Mouse (Mus musculus) erythroblast, embryonic 14.5 days (primary cell): ENCODE measurements around the gene Ube2s. TPM values are rescaled to one million over a fixed set of nuclear protein-coding genes. Genes with fewer than 3 reads are reported as not detected.

Experiments
- H3K27me3 ChIP-seq: 2 replicates; pipeline ENCODE4 v1.6.1; 2012; ENCODE audit warnings: inconsistent platforms; ENCODE audit not compliant: control insufficient read depth
- H3K36me3 ChIP-seq: 2 replicates; pipeline ENCODE4 v1.6.1; 2012; ENCODE audit warnings: mild to moderate bottlenecking, inconsistent platforms; ENCODE audit not compliant: control insufficient read depth
- H3K4me1 ChIP-seq: 2 replicates; pipeline ENCODE4 v1.6.1; 2012; ENCODE audit warnings: inconsistent platforms; ENCODE audit not compliant: control insufficient read depth
- H3K4me3 ChIP-seq: replicated peaks from 2 replicates; pipeline ENCODE3; 2012; ENCODE audit warnings: moderate library complexity, mild to moderate bottlenecking, inconsistent platforms
- H3K9me3 ChIP-seq: 2 replicates; pipeline ENCODE4 v1.6.1; 2012; ENCODE audit warnings: low read length, inconsistent platforms, mixed read lengths; ENCODE audit not compliant: control insufficient read depth
- GATA1 ChIP-seq: IDR thresholded peaks from 2 replicates; pipeline ENCODE4 v1.6.1; 2012; ENCODE audit warnings: low read length, inconsistent platforms, mixed read lengths
- TAL1 ChIP-seq: IDR thresholded peaks from 3 replicates; pipeline ENCODE4 v1.6.1; 2012; ENCODE audit warnings: low read length, inconsistent platforms, mixed read lengths
- polyA plus RNA-seq: library from polyadenylated mRNA; stranded (reverse); fragments of >175 nt; gene quantifications from 2 replicates; pipeline ENCODE4 v1.2.3, GENCODE M21; 2012

The Ube2s gene
- polyA plus RNA-seq, 1 experiment, result 142 TPM

- peaks cover 58% of the 10 kb centered on the region for H3K27me3 ChIP-seq
- peaks cover 10% of the 10 kb centered on the region for H3K9me3 ChIP-seq
- no peaks in the 10 kb centered on the region for H3K4me1 ChIP-seq
- no peak overlapping the region for H3K4me3 ChIP-seq
- H3K36me3 ChIP-seq, result no peaks in the 10 kb centered on the region
- TF ChIP-seq TAL1, result no peak
- no peak for TF ChIP-seq GATA1
Observed at GRCm38 (mm10) chr7:4844917-4845309, 32.5 kb upstream of the Ube2s start.

GRCm38 (mm10) chr7:4844245-4844916 lies 32.0 kb upstream of the Ube2s start, which contains the start of gene Shisa7:
TSS of gene Shisa7 (minus strand) at chr7:4844696.
- H3K4me3 ChIP-seq, result no peak within 1 kb of the TSS
- H3K9me3 ChIP-seq, result peaks cover 10% of the 10 kb centered on the region
- H3K27me3 ChIP-seq, result peaks cover 62% of the 10 kb centered on the region
- H3K36me3 ChIP-seq, result no peaks in the 10 kb centered on the region
- no peaks in the 10 kb centered on the region for H3K4me1 ChIP-seq
- TF ChIP-seq TAL1 (no peak), GATA1 (no peak)

- no peak for TF ChIP-seq TAL1
- TF ChIP-seq GATA1, result no peak
- Histone ChIP-seq H3K4me1 (no peaks in the 10 kb centered on the region), H3K36me3 (no peaks in the 10 kb centered on the region), H3K4me3 (no peak overlapping the region), H3K27me3 (peaks cover 68% of the 10 kb centered on the region), H3K9me3 (peaks cover 10% of the 10 kb centered on the region)
Observed at GRCm38 (mm10) chr7:4843604-4844244, 31.3 kb upstream of the Ube2s start.

- Histone ChIP-seq H3K36me3 (no peaks in the 10 kb centered on the region), H3K27me3 (peaks cover 79% of the 10 kb centered on the region), H3K4me3 (no peak overlapping the region), H3K4me1 (no peaks in the 10 kb centered on the region), H3K9me3 (peaks cover 10% of the 10 kb centered on the region)
- TF ChIP-seq GATA1 (no peak), TAL1 (no peak)
Observed at GRCm38 (mm10) chr7:4842634-4843131, 30.3 kb upstream of the Ube2s start.

- H3K27me3 ChIP-seq, result peaks cover 85% of the 10 kb centered on the region
Observed at GRCm38 (mm10) chr7:4842077-4842476, 29.7 kb upstream of the Ube2s start.

GRCm38 (mm10) chr7:4837639-4838038 lies 25.2 kb upstream of the Ube2s start:
- Histone ChIP-seq H3K4me1 (no peaks in the 10 kb centered on the region), H3K4me3 (no peak overlapping the region), H3K36me3 (no peaks in the 10 kb centered on the region), H3K27me3 (peaks cover 82% of the 10 kb centered on the region), H3K9me3 (no peaks in the 10 kb centered on the region)
- no peak for TF ChIP-seq TAL1
- TF ChIP-seq GATA1, result no peak

More at GRCm38 (mm10) chr7:4842077-4842476, 29.7 kb upstream of the Ube2s start:
- Histone ChIP-seq H3K9me3 (peaks cover 10% of the 10 kb centered on the region), H3K36me3 (no peaks in the 10 kb centered on the region), H3K4me3 (no peak overlapping the region), H3K4me1 (no peaks in the 10 kb centered on the region)
- no peak for TF ChIP-seq GATA1
- no peak for TF ChIP-seq TAL1

GRCm38 (mm10) chr7:4836351-4836792 lies 24.0 kb upstream of the Ube2s start:
- Histone ChIP-seq H3K9me3 (no peaks in the 10 kb centered on the region), H3K27me3 (peaks cover 76% of the 10 kb centered on the region), H3K36me3 (no peaks in the 10 kb centered on the region), H3K4me3 (no peak overlapping the region), H3K4me1 (no peaks in the 10 kb centered on the region)
- TF ChIP-seq TAL1, result no peak
- no peak for TF ChIP-seq GATA1

GRCm38 (mm10) chr7:4835631-4836327 lies 23.4 kb upstream of the Ube2s start:
- H3K36me3 ChIP-seq, result no peaks in the 10 kb centered on the region
- no peak for TF ChIP-seq TAL1
- no peak for TF ChIP-seq GATA1
- H3K4me1 ChIP-seq, result no peaks in the 10 kb centered on the region
- peaks cover 80% of the 10 kb centered on the region for H3K27me3 ChIP-seq
- H3K4me3 ChIP-seq, result no peak overlapping the region
- H3K9me3 ChIP-seq, result no peaks in the 10 kb centered on the region

- peaks cover 4% of the 10 kb centered on the region for H3K4me1 ChIP-seq
- no peak overlapping the region for H3K4me3 ChIP-seq
- no peaks in the 10 kb centered on the region for H3K36me3 ChIP-seq
- H3K9me3 ChIP-seq, result no peaks in the 10 kb centered on the region
- H3K27me3 ChIP-seq, result peaks cover 44% of the 10 kb centered on the region
- no peak for TF ChIP-seq TAL1
- no peak for TF ChIP-seq GATA1
Observed at GRCm38 (mm10) chr7:4830476-4830875, 18.1 kb upstream of the Ube2s start.
